Mouse (Mus musculus) macrophage (primary cell): ENCODE data around the gene Hlcs. TPM values are rescaled to one million over a fixed set of nuclear protein-coding genes. Genes with fewer than 3 reads are reported as not detected.

Experiments
- H3K27ac ChIP-seq: fragments of 350-480 bp; formaldehyde crosslinking; 2 replicates; pipeline ENCODE4 v1.9.0; 2021
- H3K36me3 ChIP-seq: fragments of 350-480 bp; formaldehyde crosslinking; 2 replicates; pipeline ENCODE4 v1.9.0; 2021; ENCODE audit errors: inconsistent target
- H3K4me3 ChIP-seq: fragments of 350-480 bp; formaldehyde crosslinking; 2 replicates; pipeline ENCODE4 v1.9.0; 2021; ENCODE audit errors: inconsistent target
- H3K79me2 ChIP-seq: fragments of 350-480 bp; formaldehyde crosslinking; 2 replicates; pipeline ENCODE4 v1.9.0; 2021; ENCODE audit errors: inconsistent target
- WGBS: methylation state at CpG from one replicate; pipeline ENCODE4 v1.1.7; 2026; ENCODE audit warnings: inconsistent platforms; ENCODE audit not compliant: missing documents; 5-methylcytosine and 5-hydroxymethylcytosine counted together
- polyA plus RNA-seq: library from polyadenylated mRNA; stranded (reverse); fragments of 250-400 nt; gene quantifications from 3 replicates; pipeline ENCODE4 v1.2.4, GENCODE M21; 2018; ENCODE audit warnings: inconsistent platforms
- total RNA-seq, 78 experiments: library from RNA; depleted of rRNA; stranded (reverse); fragments of 250-400 nt; gene quantifications; 1 replicate in 9 of 78; 2 replicates in 24 of 78; 3 replicates in 43 of 78; 4 replicates in 2 of 78; pipeline ENCODE4 v1.2.4; 2018; ENCODE audit warnings: inconsistent platforms in 56 of 78

The Hlcs gene
- total RNA-seq (2018; cell fraction: chromatin; rRNA removed): 10 to 100 TPM in 11 of 26 experiments, 1 to 10 TPM in 15; 2.5 to 19.3 (median 9.0) TPM
- 1 to 10 TPM; 2.1 to 4.9 (median 3.6) TPM for total RNA-seq (2018; cell fraction: cytosol; rRNA removed)
- 10 to 100 TPM in 9 of 26 experiments, 1 to 10 TPM in 17; 2.4 to 17.0 (median 8.1) TPM for total RNA-seq (2018; cell fraction: nucleus; rRNA removed)
- polyA plus RNA-seq: 2.8 to 6.0 TPM (median 5.2 TPM) in 3 replicates

GRCm38 (mm10) chr16:94313229-94314030, at the start of gene Hlcs:
Hlcs (minus strand) TSS chr16:94313571.
- H3K4me3 ChIP-seq: peak within 1 kb of the TSS; percentile 62
- under 1% methylated on average over 61 of the region's 64 CpGs for WGBS

GRCm38 (mm10) chr16:94362174-94362873, 49.0 kb upstream of the Hlcs start:
- Histone ChIP-seq H3K36me3 (no peaks in the 10 kb centered on the region), H3K79me2 (no peaks in the 10 kb centered on the region), H3K4me3 (no peak overlapping the region), H3K27ac (no peak overlapping the region)
- WGBS: 71% methylated on average over 10 of the region's 10 CpGs

More at GRCm38 (mm10) chr16:94313229-94314030, at the start of gene Hlcs:
- Histone ChIP-seq H3K79me2 (no peaks in the 10 kb centered on the region), H3K36me3 (no peaks in the 10 kb centered on the region), H3K27ac (peak within 1 kb of the TSS; percentile 87)

GRCm38 (mm10) chr16:94360578-94361350, 47.4 kb upstream of the Hlcs start:
- no peak overlapping the region for H3K4me3 ChIP-seq
- H3K27ac ChIP-seq: no peak overlapping the region
- no peaks in the 10 kb centered on the region for H3K36me3 ChIP-seq
- H3K79me2 ChIP-seq: no peaks in the 10 kb centered on the region
- WGBS: 92% methylated on average over 13 of the region's 13 CpGs

GRCm38 (mm10) chr16:94358091-94358490, 44.7 kb upstream of the Hlcs start:
- WGBS: 91% methylated on average over 3 of the region's 3 CpGs
- Histone ChIP-seq H3K4me3 (no peak overlapping the region), H3K27ac (no peak overlapping the region), H3K36me3 (no peaks in the 10 kb centered on the region), H3K79me2 (no peaks in the 10 kb centered on the region)

GRCm38 (mm10) chr16:94356776-94357494, 43.6 kb upstream of the Hlcs start:
- no peaks in the 10 kb centered on the region for H3K79me2 ChIP-seq
- H3K4me3 ChIP-seq: no peak overlapping the region
- WGBS: 88% methylated on average over 11 of the region's 11 CpGs
- H3K27ac ChIP-seq: no peak overlapping the region
- no peaks in the 10 kb centered on the region for H3K36me3 ChIP-seq

GRCm38 (mm10) chr16:94356046-94356445, 42.7 kb upstream of the Hlcs start:
- no peaks in the 10 kb centered on the region for H3K36me3 ChIP-seq
- no peak overlapping the region for H3K4me3 ChIP-seq
- WGBS: 59% methylated on average over 7 of the region's 7 CpGs
- H3K27ac ChIP-seq: no peak overlapping the region
- H3K79me2 ChIP-seq: no peaks in the 10 kb centered on the region

- no peak overlapping the region for H3K27ac ChIP-seq
- 18% methylated on average over 9 of the region's 9 CpGs for WGBS
- H3K36me3 ChIP-seq: no peaks in the 10 kb centered on the region
- H3K79me2 ChIP-seq: no peaks in the 10 kb centered on the region
- H3K4me3 ChIP-seq: no peak overlapping the region
Measured at GRCm38 (mm10) chr16:94354450-94354849, 41.1 kb upstream of the Hlcs start.

GRCm38 (mm10) chr16:94350287-94350677, 36.9 kb upstream of the Hlcs start:
- no peak overlapping the region for H3K27ac ChIP-seq
- H3K36me3 ChIP-seq: no peaks in the 10 kb centered on the region
- no peaks in the 10 kb centered on the region for H3K79me2 ChIP-seq
- WGBS: 85% methylated on average over 10 of the region's 10 CpGs
- no peak overlapping the region for H3K4me3 ChIP-seq

- WGBS: 41% methylated on average over 11 of the region's 11 CpGs
- Histone ChIP-seq H3K36me3 (no peaks in the 10 kb centered on the region), H3K79me2 (no peaks in the 10 kb centered on the region), H3K4me3 (no peak overlapping the region), H3K27ac (no peak overlapping the region)
Measured at GRCm38 (mm10) chr16:94349588-94350286, 36.4 kb upstream of the Hlcs start.

- WGBS: 92% methylated on average over 2 of the region's 2 CpGs
- Histone ChIP-seq H3K36me3 (no peaks in the 10 kb centered on the region), H3K4me3 (no peak overlapping the region), H3K27ac (no peak overlapping the region), H3K79me2 (no peaks in the 10 kb centered on the region)
Measured at GRCm38 (mm10) chr16:94348779-94349178, 35.4 kb upstream of the Hlcs start.

GRCm38 (mm10) chr16:94347080-94347731, 33.8 kb upstream of the Hlcs start:
- Histone ChIP-seq H3K4me3 (no peak overlapping the region), H3K27ac (no peak overlapping the region)
- WGBS: 69% methylated on average over 7 of the region's 7 CpGs

GRCm38 (mm10) chr16:94345733-94346132, 32.4 kb upstream of the Hlcs start:
- Histone ChIP-seq H3K79me2 (no peaks in the 10 kb centered on the region), H3K36me3 (no peaks in the 10 kb centered on the region), H3K27ac (no peak overlapping the region), H3K4me3 (no peak overlapping the region)
- 92% methylated on average over 1 of the region's 1 CpGs for WGBS

More at GRCm38 (mm10) chr16:94347080-94347731, 33.8 kb upstream of the Hlcs start:
- Histone ChIP-seq H3K79me2 (no peaks in the 10 kb centered on the region), H3K36me3 (no peaks in the 10 kb centered on the region)
